Mouse (Mus musculus) forebrain, embryonic 13.5 days (tissue): ENCODE data around the gene Spint5. TPM values are rescaled to one million over a fixed set of nuclear protein-coding genes. Genes with fewer than 3 reads are reported as not detected.
A peak's percentile ranks its signal among the peaks of the same experiment; 100 is the strongest.
"Not testable (repeated sequence)": the region's sequence is repeated elsewhere in the genome, so short reads cannot be mapped to it uniquely, and the experiment has no call there.

ENCODE experiments used
- ATAC-seq: fragments of 200-750 bp; cut with Nextera tagmentation; 2 replicates; pipeline ENCODE4 v1.8.0; 2017
- H3K27ac ChIP-seq: fragments of 300-500 bp; sonication (generic); 2 replicates; pipeline ENCODE4 v1.5.1; 2015; ENCODE audit warnings: inconsistent platforms, mild to moderate bottlenecking, moderate library complexity
- H3K27me3 ChIP-seq: fragments of 300-500 bp; sonication (generic); 2 replicates; pipeline ENCODE4 v1.6.1; 2015; ENCODE audit warnings: mild to moderate bottlenecking, inconsistent platforms
- H3K36me3 ChIP-seq: fragments of 300-500 bp; sonication (generic); 2 replicates; pipeline ENCODE4 v1.6.1; 2015; ENCODE audit warnings: mild to moderate bottlenecking, inconsistent platforms; ENCODE audit not compliant: poor library complexity, severe bottlenecking
- H3K4me1 ChIP-seq: fragments of 300-500 bp; sonication (generic); 2 replicates; pipeline ENCODE4 v1.6.1; 2015; ENCODE audit warnings: inconsistent platforms
- H3K4me2 ChIP-seq: fragments of 300-500 bp; sonication (generic); 2 replicates; pipeline ENCODE4 v1.6.1; 2015; ENCODE audit warnings: inconsistent platforms, mild to moderate bottlenecking, moderate library complexity
- H3K4me3 ChIP-seq: fragments of 300-500 bp; sonication (generic); 2 replicates; pipeline ENCODE4 v1.5.1; 2015; ENCODE audit warnings: mild to moderate bottlenecking, inconsistent platforms
- H3K9ac ChIP-seq: fragments of 300-500 bp; sonication (generic); 2 replicates; pipeline ENCODE4 v1.6.1; 2015; ENCODE audit warnings: mild to moderate bottlenecking, inconsistent platforms
- H3K9me3 ChIP-seq: fragments of 300-500 bp; sonication (generic); replicated peaks from 2 replicates; pipeline ENCODE4 v1.6.1; 2016; ENCODE audit warnings: inconsistent platforms
- whole genome bisulfite sequencing: fragments of 180-500 bp; shearing (Covaris S2); methylation state at CpG from one replicate; pipeline ENCODE4 v1.1.7; 2015; 5-methylcytosine and 5-hydroxymethylcytosine counted together
- polyA plus RNA-seq: library from polyadenylated mRNA; unstranded; fragments of >200 nt; fragmentation: Nextera tagmentation; extraction: Ambion mirVana; gene quantifications from 2 replicates; pipeline ENCODE4 v1.2.1, GENCODE M21; 2015

Spint5 gene
- polyA plus RNA-seq, 1 experiment from 2014 or later: not detected

DNA sequence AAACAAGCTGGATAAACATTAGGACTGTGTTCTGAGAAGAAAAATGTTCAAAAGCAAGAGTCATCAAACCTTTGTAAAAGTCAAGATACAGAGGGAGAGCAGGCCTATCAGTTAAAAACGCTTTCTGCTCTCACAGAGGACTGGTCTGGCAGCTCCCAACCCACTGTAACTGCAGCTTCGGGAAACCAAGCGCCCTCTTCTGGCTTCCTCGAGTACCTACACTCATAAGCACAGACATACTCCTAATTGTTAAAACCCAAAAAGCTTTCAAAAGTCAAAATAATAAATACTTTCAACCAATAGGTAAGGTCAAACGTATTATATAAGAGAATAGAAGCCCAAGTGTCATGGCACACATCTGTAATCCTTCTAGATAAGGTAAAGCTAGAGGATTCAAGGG is 10.9 kb upstream of the Spint5 start:
- H3K27ac ChIP-seq: no peak overlapping the region
- no peak overlapping the region for H3K4me3 ChIP-seq
- no peaks in the 10 kb centered on the region for H3K27me3 ChIP-seq
- 81% methylated on average over 5 of the region's 5 CpGs for WGBS
- no peak overlapping the region for H3K4me2 ChIP-seq
- no peaks in the 10 kb centered on the region for H3K4me1 ChIP-seq
- H3K9me3 ChIP-seq: no peaks in the 10 kb centered on the region
- H3K9ac ChIP-seq: no peak overlapping the region
- ATAC-seq: no peak
- H3K36me3 ChIP-seq: no peaks in the 10 kb centered on the region

GRCm38 (mm10) chr2:164705328-164705727 is 9.8 kb upstream of the Spint5 start:
- H3K4me3 ChIP-seq: no peak overlapping the region
- H3K9me3 ChIP-seq: no peaks in the 10 kb centered on the region
- no peaks in the 10 kb centered on the region for H3K27me3 ChIP-seq
- H3K4me2 ChIP-seq: no peak overlapping the region
- H3K27ac ChIP-seq: no peak overlapping the region
- no peaks in the 10 kb centered on the region for H3K4me1 ChIP-seq
- H3K9ac ChIP-seq: no peak overlapping the region
- no peaks in the 10 kb centered on the region for H3K36me3 ChIP-seq
- ATAC-seq: no peak
- 82% methylated on average over 6 of the region's 6 CpGs for WGBS

DNA sequence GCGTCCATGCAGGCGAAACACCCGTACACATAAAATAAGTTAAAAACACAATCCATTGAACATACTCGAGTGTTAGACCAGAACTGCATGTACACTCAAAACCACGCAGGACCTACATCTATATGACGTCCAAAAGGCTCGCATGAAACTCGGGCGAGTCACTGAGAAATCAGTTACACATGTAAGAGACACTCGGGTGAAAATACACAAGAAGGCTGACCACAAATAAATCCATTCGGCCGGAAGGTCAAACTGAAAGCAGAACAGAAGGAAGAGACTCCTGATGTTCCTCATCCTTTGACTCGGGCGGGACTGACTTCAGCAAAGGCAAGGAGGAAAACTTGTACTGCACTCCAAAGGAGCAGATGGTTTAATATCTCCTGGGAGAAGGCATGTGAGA is 9.1 kb upstream of the Spint5 start:
- Histone ChIP-seq H3K4me2 (no peak overlapping the region), H3K27ac (no peak overlapping the region), H3K36me3 (no peaks in the 10 kb centered on the region), H3K9ac (no peak overlapping the region), H3K4me1 (no peaks in the 10 kb centered on the region), H3K4me3 (no peak overlapping the region), H3K9me3 (no peaks in the 10 kb centered on the region), H3K27me3 (no peaks in the 10 kb centered on the region)
- ATAC-seq: no peak
- WGBS: 88% methylated on average over 14 of the region's 14 CpGs

GRCm38 (mm10) chr2:164716194-164716786 is 1.2 kb downstream of the Spint5 start:
- not testable (repeated sequence) for H3K9me3 ChIP-seq, H3K36me3 ChIP-seq, H3K4me2 ChIP-seq, H3K4me1 ChIP-seq, H3K27ac ChIP-seq, ATAC-seq, H3K9ac ChIP-seq, H3K27me3 ChIP-seq, H3K4me3 ChIP-seq
- WGBS: 90% methylated on average over 23 of the region's 23 CpGs

GRCm38 (mm10) chr2:164723276-164723675 is 8.2 kb downstream of the Spint5 start:
- no peaks in the 10 kb centered on the region for H3K4me1 ChIP-seq
- H3K9me3 ChIP-seq: no peaks in the 10 kb centered on the region
- H3K4me3 ChIP-seq: no peak overlapping the region
- H3K27me3 ChIP-seq: no peaks in the 10 kb centered on the region; the same call in 1 of the 2 replicates
- H3K4me2 ChIP-seq: no peak overlapping the region
- H3K36me3 ChIP-seq: no peaks in the 10 kb centered on the region
- ATAC-seq: no peak
- 62% methylated on average over 4 of the region's 4 CpGs for WGBS
- no peak overlapping the region for H3K27ac ChIP-seq
- H3K9ac ChIP-seq: no peak overlapping the region

GRCm38 (mm10) chr2:164725895-164726619 is 11.0 kb downstream of the Spint5 start:
- H3K4me2 ChIP-seq: no peak overlapping the region
- no peaks in the 10 kb centered on the region for H3K9me3 ChIP-seq
- H3K27me3 ChIP-seq: no peaks in the 10 kb centered on the region; the same call in 1 of the 2 replicates
- no peak overlapping the region for H3K27ac ChIP-seq
- H3K4me3 ChIP-seq: no peak overlapping the region
- ATAC-seq: 0 out of 2 replicates have a peak, but pooled peaks have one; percentile 13
- 30% methylated on average over 6 of the region's 6 CpGs for WGBS
- no peak overlapping the region for H3K9ac ChIP-seq
- no peaks in the 10 kb centered on the region for H3K36me3 ChIP-seq
- no peaks in the 10 kb centered on the region for H3K4me1 ChIP-seq

DNA sequence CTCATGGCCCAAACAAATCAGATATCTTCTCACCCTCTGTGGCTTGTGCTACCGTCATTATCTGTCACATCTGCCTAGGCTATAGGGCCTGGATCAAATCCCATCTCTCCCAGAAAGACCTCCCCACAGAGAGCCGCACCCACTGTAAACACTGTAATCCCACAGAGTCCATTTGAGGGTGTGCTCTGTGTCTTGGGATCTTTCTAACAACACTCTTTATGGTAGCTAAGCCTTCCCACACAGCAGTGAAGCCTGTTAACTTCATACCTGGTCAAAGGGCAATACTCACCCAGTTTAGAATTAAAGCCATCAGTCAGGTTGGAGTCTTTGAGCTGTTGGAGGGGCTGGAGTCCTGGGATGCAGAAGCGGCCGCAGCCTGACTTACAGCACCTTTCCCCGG is 16.6 kb downstream of the Spint5 start:
- Histone ChIP-seq H3K27me3 (no peaks in the 10 kb centered on the region), H3K4me1 (no peaks in the 10 kb centered on the region), H3K9ac (no peak overlapping the region), H3K4me2 (no peak overlapping the region), H3K27ac (no peak overlapping the region), H3K36me3 (no peaks in the 10 kb centered on the region), H3K4me3 (no peak overlapping the region), H3K9me3 (no peaks in the 10 kb centered on the region)
- WGBS: 87% methylated on average over 5 of the region's 5 CpGs
- ATAC-seq: no peak

GRCm38 (mm10) chr2:164733259-164733658 is 18.2 kb downstream of the Spint5 start:
- no peak overlapping the region for H3K4me3 ChIP-seq
- H3K27me3 ChIP-seq: no peaks in the 10 kb centered on the region; the same call in 1 of the 2 replicates
- ATAC-seq: no peak

GRCm38 (mm10) chr2:164734839-164735238 is 19.7 kb downstream of the Spint5 start:
- Histone ChIP-seq H3K36me3 (no peaks in the 10 kb centered on the region), H3K4me2 (no peak overlapping the region), H3K27me3 (no peaks in the 10 kb centered on the region; the same call in 1 of the 2 replicates), H3K4me3 (no peak overlapping the region), H3K9ac (no peak overlapping the region), H3K9me3 (no peaks in the 10 kb centered on the region), H3K27ac (no peak overlapping the region), H3K4me1 (no peaks in the 10 kb centered on the region)
- ATAC-seq: no peak
- WGBS: 80% methylated on average over 5 of the region's 5 CpGs

More at GRCm38 (mm10) chr2:164733259-164733658, 18.2 kb downstream of the Spint5 start:
- no peak overlapping the region for H3K4me2 ChIP-seq
- 90% methylated on average over 2 of the region's 2 CpGs for WGBS
- no peak overlapping the region for H3K9ac ChIP-seq
- H3K27ac ChIP-seq: no peak overlapping the region
- H3K9me3 ChIP-seq: no peaks in the 10 kb centered on the region
- H3K36me3 ChIP-seq: no peaks in the 10 kb centered on the region
- no peaks in the 10 kb centered on the region for H3K4me1 ChIP-seq

GRCm38 (mm10) chr2:164735446-164735845 is 20.3 kb downstream of the Spint5 start:
- Histone ChIP-seq H3K36me3 (no peaks in the 10 kb centered on the region), H3K27me3 (no peaks in the 10 kb centered on the region; the same call in 1 of the 2 replicates), H3K9ac (no peak overlapping the region), H3K4me1 (no peaks in the 10 kb centered on the region), H3K9me3 (no peaks in the 10 kb centered on the region), H3K4me3 (no peak overlapping the region), H3K4me2 (no peak overlapping the region), H3K27ac (no peak overlapping the region)
- WGBS: 94% methylated on average over 5 of the region's 5 CpGs
- no peak for ATAC-seq

GRCm38 (mm10) chr2:164737377-164738090 is 22.4 kb downstream of the Spint5 start:
- H3K36me3 ChIP-seq: no peaks in the 10 kb centered on the region
- no peak overlapping the region for H3K4me3 ChIP-seq
- H3K9me3 ChIP-seq: no peaks in the 10 kb centered on the region
- no peak for ATAC-seq
- no peaks in the 10 kb centered on the region for H3K4me1 ChIP-seq
- 69% methylated on average over 3 of the region's 3 CpGs for WGBS
- H3K27me3 ChIP-seq: no peaks in the 10 kb centered on the region; the same call in 1 of the 2 replicates
- H3K4me2 ChIP-seq: no peak overlapping the region
- no peak overlapping the region for H3K9ac ChIP-seq
- no peak overlapping the region for H3K27ac ChIP-seq

DNA sequence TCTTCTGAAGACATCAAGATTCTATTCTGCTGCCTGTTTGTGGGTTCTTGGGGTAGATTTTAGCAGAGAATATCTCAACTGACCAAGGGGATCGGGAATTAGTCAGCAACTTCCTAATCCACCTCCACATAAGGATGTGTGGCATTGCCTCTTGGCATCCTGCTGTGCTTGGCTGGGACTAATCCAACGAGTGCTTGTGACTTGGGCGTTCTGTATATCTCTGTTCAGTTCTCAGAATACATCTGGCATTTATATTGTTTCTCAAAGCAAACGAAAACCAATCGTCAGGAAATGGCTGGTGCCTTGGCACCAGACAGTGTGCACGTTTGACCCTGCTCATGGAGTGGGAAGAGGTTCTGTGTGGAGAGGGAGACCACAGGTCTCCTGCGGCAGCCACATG is 24.8 kb downstream of the Spint5 start:
- Histone ChIP-seq H3K9me3 (no peaks in the 10 kb centered on the region), H3K27me3 (no peaks in the 10 kb centered on the region; the same call in 1 of the 2 replicates), H3K4me2 (no peak overlapping the region), H3K4me3 (no peak overlapping the region), H3K4me1 (peaks cover under 1% of the 10 kb centered on the region; the same call in 1 of the 2 replicates), H3K36me3 (no peaks in the 10 kb centered on the region), H3K27ac (no peak overlapping the region), H3K9ac (no peak overlapping the region)
- ATAC-seq: no peak
- 61% methylated on average over 7 of the region's 7 CpGs for WGBS
